Mouse (Mus musculus) olfactory bulb, adult 2 months (tissue): ENCODE results near the gene Psmc2.

Experiments
- CTCF ChIP-seq: fragments of 200-500 bp; IDR thresholded peaks from 2 replicates; pipeline ENCODE4 v1.5.1; 2012; ENCODE audit warnings: low read depth, mild to moderate bottlenecking, low read length, moderate library complexity; ENCODE audit not compliant: insufficient read depth
- POLR2A ChIP-seq: fragments of 200-500 bp; IDR thresholded peaks from 2 replicates; pipeline ENCODE4 v1.6.1; 2012; ENCODE audit warnings: mild to moderate bottlenecking, low read depth, low read length, moderate library complexity; ENCODE audit not compliant: insufficient read depth

GRCm38 (mm10) chr5:21744651-21745050 is 40.4 kb upstream of the Psmc2 start:
- TF ChIP-seq POLR2A (no peak), CTCF (no peak)
